Mouse (Mus musculus): ENCODE measurements around the gene Fam171a1. TPM values are rescaled to one million over a fixed set of nuclear protein-coding genes. Genes with fewer than 3 reads are reported as not detected.
A peak's percentile ranks its signal among the peaks of the same experiment; 100 is the strongest.
"Not testable (repeated sequence)": the region's sequence is repeated elsewhere in the genome, so short reads cannot be mapped to it uniquely, and the experiment has no call there.

The Fam171a1 gene
- polyA plus RNA-seq, 1 experiment from 2014 or later, result 28.1 TPM

DNA sequence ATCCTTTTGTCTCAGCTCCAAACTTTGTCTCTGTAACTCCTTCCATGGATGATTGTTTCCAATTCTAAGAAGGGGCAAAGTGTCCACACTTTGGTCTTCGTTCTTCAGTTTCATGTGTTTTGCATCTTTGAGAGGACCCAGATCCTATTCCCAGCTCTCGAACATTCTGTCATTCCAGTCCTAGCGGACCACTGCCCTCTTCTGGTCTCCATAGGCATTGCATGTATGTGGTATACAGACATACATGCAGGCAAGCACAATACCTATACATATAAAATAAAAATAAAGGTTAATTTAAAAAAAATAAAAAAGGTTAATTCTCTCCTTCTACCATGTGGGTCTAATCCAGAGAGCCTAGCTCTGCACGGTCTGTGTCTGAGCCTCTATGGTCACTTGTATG, 62.0 kb downstream of the Fam171a1 start:
- not testable (repeated sequence) for H3K9me3 ChIP-seq, H3K9ac ChIP-seq, H3K4me2 ChIP-seq, H3K27me3 ChIP-seq, H3K27ac ChIP-seq, H3K4me3 ChIP-seq
- peak; percentile 29; the same call in 1 of the 2 replicates for ATAC-seq (ENCODE audit: insufficient number of reproducible peaks, insufficient read depth, low FRiP score, low TSS enrichment, low read depth)
- Histone ChIP-seq H3K4me1 (peaks cover 13% of the 10 kb centered on the region), H3K36me3 (peaks cover 15% of the 10 kb centered on the region)
- 87% methylated on average over 4 of the region's 4 CpGs for WGBS

GRCm38 (mm10) chr2:3176751-3177150, 62.7 kb downstream of the Fam171a1 start:
- Histone ChIP-seq H3K4me1 (peaks cover 11% of the 10 kb centered on the region), H3K9me3 (no peaks in the 10 kb centered on the region), H3K27ac (no peak overlapping the region), H3K9ac (no peak overlapping the region), H3K4me2 (no peak overlapping the region), H3K27me3 (no peaks in the 10 kb centered on the region), H3K4me3 (no peak overlapping the region), H3K36me3 (peaks cover 15% of the 10 kb centered on the region)
- WGBS, result 51% methylated on average over 3 of the region's 3 CpGs
- ATAC-seq (ENCODE audit: insufficient number of reproducible peaks, insufficient read depth, low FRiP score, low TSS enrichment, low read depth), result no peak

- Histone ChIP-seq H3K36me3 (peaks cover 15% of the 10 kb centered on the region), H3K9me3 (no peaks in the 10 kb centered on the region), H3K4me1 (no peaks in the 10 kb centered on the region), H3K27ac (no peak overlapping the region), H3K27me3 (no peaks in the 10 kb centered on the region), H3K4me3 (no peak overlapping the region), H3K4me2 (no peak overlapping the region), H3K9ac (0 out of 2 replicates have a peak overlapping the region, but pooled peaks have one; percentile 16)
- WGBS, result 82% methylated on average over 4 of the region's 4 CpGs
- no peak for ATAC-seq (ENCODE audit: insufficient number of reproducible peaks, insufficient read depth, low FRiP score, low TSS enrichment, low read depth)
These were observed 66.5 kb downstream of the Fam171a1 start for GRCm38 (mm10) chr2:3180550-3180949.

- Histone ChIP-seq H3K27me3 (no peaks in the 10 kb centered on the region), H3K36me3 (peaks cover 25% of the 10 kb centered on the region), H3K4me2 (no peak overlapping the region), H3K4me1 (no peaks in the 10 kb centered on the region), H3K9me3 (no peaks in the 10 kb centered on the region), H3K27ac (no peak overlapping the region), H3K9ac (no peak overlapping the region), H3K4me3 (no peak overlapping the region)
- WGBS, result 85% methylated on average over 5 of the region's 5 CpGs
- no peak for ATAC-seq (ENCODE audit: insufficient number of reproducible peaks, insufficient read depth, low FRiP score, low TSS enrichment, low read depth)
These were observed 69.6 kb downstream of the Fam171a1 start for GRCm38 (mm10) chr2:3183656-3184055.

DNA sequence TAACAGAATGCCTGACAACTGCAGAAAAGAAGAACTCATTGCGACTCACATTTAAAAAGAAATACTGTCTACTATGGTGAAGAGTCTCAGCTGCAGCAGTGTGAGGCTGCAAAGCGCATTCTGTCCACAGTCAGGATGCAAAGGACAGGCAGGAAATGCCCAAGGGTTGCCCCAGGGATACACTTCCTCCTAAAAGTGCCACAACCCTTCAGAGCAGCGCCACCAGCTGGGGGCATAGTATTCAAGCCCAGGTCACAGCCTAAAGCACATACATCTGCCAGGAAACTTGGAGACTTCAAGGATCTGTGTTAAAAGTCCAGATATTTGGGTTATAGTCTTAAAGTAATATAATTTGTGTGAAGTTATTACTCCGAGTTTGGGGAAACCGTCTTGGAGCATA, 71.3 kb downstream of the Fam171a1 start:
- WGBS, result 81% methylated on average over 5 of the region's 5 CpGs
- no peak overlapping the region for H3K9ac ChIP-seq
- no peak for ATAC-seq (ENCODE audit: insufficient number of reproducible peaks, insufficient read depth, low FRiP score, low TSS enrichment, low read depth)

GRCm38 (mm10) chr2:3188745-3189475, 74.9 kb downstream of the Fam171a1 start:
- no peak for ATAC-seq (ENCODE audit: insufficient number of reproducible peaks, insufficient read depth, low FRiP score, low TSS enrichment, low read depth)
- 93% methylated on average over 10 of the region's 10 CpGs for WGBS
- Histone ChIP-seq H3K27ac (no peak overlapping the region), H3K36me3 (peaks cover 27% of the 10 kb centered on the region), H3K4me3 (no peak overlapping the region), H3K9me3 (no peaks in the 10 kb centered on the region), H3K27me3 (no peaks in the 10 kb centered on the region), H3K9ac (no peak overlapping the region), H3K4me2 (no peak overlapping the region), H3K4me1 (no peaks in the 10 kb centered on the region)

More for the DNA sequence above, 71.3 kb downstream of the Fam171a1 start:
- no peaks in the 10 kb centered on the region for H3K27me3 ChIP-seq
- no peak overlapping the region for H3K4me2 ChIP-seq
- H3K4me1 ChIP-seq, result no peaks in the 10 kb centered on the region
- H3K36me3 ChIP-seq, result peaks cover 24% of the 10 kb centered on the region
- no peak overlapping the region for H3K27ac ChIP-seq
- H3K4me3 ChIP-seq, result no peak overlapping the region
- H3K9me3 ChIP-seq, result no peaks in the 10 kb centered on the region

DNA sequence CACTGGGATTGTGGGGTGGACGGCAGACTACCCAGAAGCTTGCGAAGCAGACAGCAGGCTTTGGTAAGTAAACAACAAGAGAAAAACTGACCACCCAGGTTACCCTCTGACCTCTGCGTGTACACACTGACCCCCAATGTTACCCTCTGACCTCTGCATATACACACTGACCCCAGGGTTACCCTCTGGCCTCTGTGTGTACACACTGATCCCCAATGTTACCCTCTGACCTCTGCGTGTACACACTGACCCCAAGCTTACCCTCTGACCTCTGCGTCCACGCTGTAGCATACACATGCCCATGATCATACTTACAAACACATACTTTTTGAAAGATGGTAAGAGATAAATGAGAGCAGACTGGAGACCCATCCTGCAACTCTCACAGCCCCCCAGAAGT, 77.1 kb downstream of the Fam171a1 start:
- no peaks in the 10 kb centered on the region for H3K27me3 ChIP-seq
- ATAC-seq (ENCODE audit: insufficient number of reproducible peaks, insufficient read depth, low FRiP score, low TSS enrichment, low read depth), result no peak

DNA sequence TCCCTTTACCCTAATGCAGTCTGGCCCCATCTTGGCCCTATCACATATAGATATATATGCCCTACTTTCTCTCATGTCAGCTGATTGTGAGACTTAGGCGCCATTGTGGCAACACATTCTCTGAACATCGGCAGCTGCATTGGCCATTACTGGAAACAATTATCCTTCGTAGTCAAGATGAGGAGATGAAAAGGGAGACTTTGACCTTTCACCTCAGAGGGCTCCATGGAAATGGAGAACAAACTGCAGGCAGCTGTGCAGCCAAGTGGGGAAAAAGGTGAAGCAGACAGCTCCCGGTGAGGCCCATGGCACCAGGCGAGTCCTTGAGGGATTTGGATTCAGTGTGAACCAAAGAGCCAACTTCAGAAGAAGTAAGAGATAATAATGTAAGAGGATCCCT, 81.5 kb downstream of the Fam171a1 start:
- Histone ChIP-seq H3K9me3 (no peaks in the 10 kb centered on the region), H3K9ac (no peak overlapping the region), H3K36me3 (peaks cover 55% of the 10 kb centered on the region), H3K4me3 (no peak overlapping the region), H3K4me1 (no peaks in the 10 kb centered on the region), H3K4me2 (no peak overlapping the region), H3K27me3 (no peaks in the 10 kb centered on the region), H3K27ac (no peak overlapping the region)
- 34% methylated on average over 5 of the region's 5 CpGs for WGBS
- ATAC-seq (ENCODE audit: insufficient number of reproducible peaks, insufficient read depth, low FRiP score, low TSS enrichment, low read depth), result no peak

More for the DNA sequence above, 77.1 kb downstream of the Fam171a1 start:
- no peaks in the 10 kb centered on the region for H3K4me1 ChIP-seq
- no peak overlapping the region for H3K4me2 ChIP-seq
- no peak overlapping the region for H3K4me3 ChIP-seq
- H3K27ac ChIP-seq, result no peak overlapping the region
- H3K36me3 ChIP-seq, result peaks cover 39% of the 10 kb centered on the region
- WGBS, result 64% methylated on average over 6 of the region's 6 CpGs
- H3K9me3 ChIP-seq, result no peaks in the 10 kb centered on the region
- no peak overlapping the region for H3K9ac ChIP-seq

DNA sequence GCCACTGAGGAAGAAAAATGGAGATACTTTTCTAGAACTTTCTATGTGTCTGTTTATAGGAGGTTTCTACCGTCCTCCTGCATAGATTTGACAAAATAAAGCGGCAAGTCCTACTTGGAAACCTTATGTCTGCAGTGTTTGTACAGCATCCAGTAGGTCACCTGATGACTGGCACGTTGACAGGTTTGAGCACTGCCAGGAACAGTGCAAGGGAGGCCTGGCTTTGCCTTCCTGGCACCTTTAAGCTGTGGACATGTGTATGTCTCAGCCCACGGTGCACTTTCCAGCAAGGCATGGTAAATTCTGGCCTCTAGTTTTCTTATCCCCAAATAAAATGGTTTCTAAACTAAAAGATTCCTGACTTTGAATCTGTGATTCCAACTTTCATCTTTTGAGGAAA, 86.4 kb downstream of the Fam171a1 start:
- 92% methylated on average over 4 of the region's 4 CpGs for WGBS
- no peak overlapping the region for H3K27ac ChIP-seq
- H3K4me1 ChIP-seq, result no peaks in the 10 kb centered on the region
- no peak for ATAC-seq (ENCODE audit: insufficient number of reproducible peaks, insufficient read depth, low FRiP score, low TSS enrichment, low read depth)
- H3K27me3 ChIP-seq, result no peaks in the 10 kb centered on the region
- no peak overlapping the region for H3K4me3 ChIP-seq
- peaks cover 58% of the 10 kb centered on the region for H3K36me3 ChIP-seq
- H3K9me3 ChIP-seq, result no peaks in the 10 kb centered on the region
- no peak overlapping the region for H3K4me2 ChIP-seq
- H3K9ac ChIP-seq, result no peak overlapping the region

- Histone ChIP-seq H3K4me2 (no peak overlapping the region), H3K36me3 (peaks cover 27% of the 10 kb centered on the region), H3K4me1 (no peaks in the 10 kb centered on the region), H3K4me3 (no peak overlapping the region), H3K27me3 (no peaks in the 10 kb centered on the region), H3K9ac (no peak overlapping the region), H3K9me3 (no peaks in the 10 kb centered on the region), H3K27ac (no peak overlapping the region)
- WGBS, result 93% methylated on average over 9 of the region's 9 CpGs
- ATAC-seq (ENCODE audit: insufficient number of reproducible peaks, insufficient read depth, low FRiP score, low TSS enrichment, low read depth), result no peak
These were observed 93.1 kb downstream of the Fam171a1 start for GRCm38 (mm10) chr2:3206975-3207642.

- Histone ChIP-seq H3K4me2 (no peak overlapping the region), H3K4me1 (peaks cover 5% of the 10 kb centered on the region; the same call in 1 of the 2 replicates), H3K9me3 (no peaks in the 10 kb centered on the region), H3K36me3 (peaks cover 18% of the 10 kb centered on the region; the same call in 1 of the 2 replicates), H3K9ac (no peak overlapping the region), H3K27me3 (no peaks in the 10 kb centered on the region), H3K27ac (no peak overlapping the region), H3K4me3 (no peak overlapping the region)
- WGBS, result 84% methylated on average over 3 of the region's 3 CpGs
- ATAC-seq (ENCODE audit: insufficient number of reproducible peaks, insufficient read depth, low FRiP score, low TSS enrichment, low read depth), result no peak
These were observed 101.5 kb downstream of the Fam171a1 start for GRCm38 (mm10) chr2:3215480-3215879.

DNA sequence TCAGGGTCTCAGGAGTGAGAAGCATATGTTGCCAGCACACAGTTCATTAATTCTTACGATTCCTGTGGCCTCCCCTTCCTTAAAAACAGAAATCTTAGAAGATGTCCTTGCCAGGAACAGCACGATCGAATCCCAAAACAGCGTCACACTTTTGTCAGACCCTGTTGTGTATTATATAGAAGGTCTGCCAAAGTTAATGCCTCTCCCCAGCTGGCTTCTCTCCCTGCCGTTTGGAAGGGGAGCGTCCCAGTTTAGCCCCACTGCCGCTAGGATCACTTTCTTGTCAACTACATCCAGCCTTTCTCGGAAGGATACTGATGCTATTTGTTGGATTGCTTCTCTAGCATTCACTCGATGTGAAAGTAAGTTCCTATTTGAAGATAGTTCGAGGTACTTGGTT, 102.6 kb downstream of the Fam171a1 start:
- Histone ChIP-seq H3K9ac (no peak overlapping the region), H3K9me3 (no peaks in the 10 kb centered on the region), H3K27me3 (no peaks in the 10 kb centered on the region), H3K27ac (no peak overlapping the region), H3K36me3 (peaks cover 20% of the 10 kb centered on the region; the same call in 1 of the 2 replicates), H3K4me2 (peak overlapping the region; percentile 9; the same call in 1 of the 2 replicates), H3K4me3 (no peak overlapping the region), H3K4me1 (peaks cover 5% of the 10 kb centered on the region; the same call in 1 of the 2 replicates)
- ATAC-seq (ENCODE audit: insufficient number of reproducible peaks, insufficient read depth, low FRiP score, low TSS enrichment, low read depth), result no peak
- WGBS, result 58% methylated on average over 10 of the region's 10 CpGs
